Mouse (Mus musculus) urinary bladder, postnatal 10 days (tissue): ENCODE measurements around the gene Olfr221.

Source experiments
- DNase-seq: peaks from one replicate; pipeline ENCODE4 v3.0.0; 2022; ENCODE audit warnings: low spot score

The Olfr221 gene

DNA sequence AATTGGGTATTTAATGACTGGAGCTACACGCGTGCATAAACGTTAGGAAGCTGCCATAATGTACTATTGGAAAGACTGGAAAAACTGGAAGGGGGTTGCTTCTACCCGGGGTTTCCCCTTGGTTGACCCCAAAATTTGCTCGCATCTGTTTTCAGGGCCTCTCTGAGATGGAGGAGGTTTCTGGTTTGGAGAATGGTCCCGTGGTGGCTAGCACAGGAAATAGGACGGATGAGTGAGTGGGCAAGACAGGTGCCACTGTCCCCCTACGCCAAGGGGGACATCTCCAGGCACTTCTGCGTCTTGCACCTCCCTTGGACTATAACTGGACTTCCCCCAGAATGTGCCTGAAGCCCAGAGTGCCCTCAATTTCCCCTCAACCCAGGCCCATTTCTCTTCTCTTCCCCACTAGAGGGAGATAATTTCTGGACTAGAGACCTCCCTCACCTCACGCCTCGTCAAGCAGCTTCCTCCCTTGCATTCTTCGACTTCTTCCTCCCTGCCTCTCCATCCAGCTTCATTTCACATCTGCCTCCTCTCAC, 23.1 kb downstream of the Olfr221 start:
- no peak for DNase-seq

DNA sequence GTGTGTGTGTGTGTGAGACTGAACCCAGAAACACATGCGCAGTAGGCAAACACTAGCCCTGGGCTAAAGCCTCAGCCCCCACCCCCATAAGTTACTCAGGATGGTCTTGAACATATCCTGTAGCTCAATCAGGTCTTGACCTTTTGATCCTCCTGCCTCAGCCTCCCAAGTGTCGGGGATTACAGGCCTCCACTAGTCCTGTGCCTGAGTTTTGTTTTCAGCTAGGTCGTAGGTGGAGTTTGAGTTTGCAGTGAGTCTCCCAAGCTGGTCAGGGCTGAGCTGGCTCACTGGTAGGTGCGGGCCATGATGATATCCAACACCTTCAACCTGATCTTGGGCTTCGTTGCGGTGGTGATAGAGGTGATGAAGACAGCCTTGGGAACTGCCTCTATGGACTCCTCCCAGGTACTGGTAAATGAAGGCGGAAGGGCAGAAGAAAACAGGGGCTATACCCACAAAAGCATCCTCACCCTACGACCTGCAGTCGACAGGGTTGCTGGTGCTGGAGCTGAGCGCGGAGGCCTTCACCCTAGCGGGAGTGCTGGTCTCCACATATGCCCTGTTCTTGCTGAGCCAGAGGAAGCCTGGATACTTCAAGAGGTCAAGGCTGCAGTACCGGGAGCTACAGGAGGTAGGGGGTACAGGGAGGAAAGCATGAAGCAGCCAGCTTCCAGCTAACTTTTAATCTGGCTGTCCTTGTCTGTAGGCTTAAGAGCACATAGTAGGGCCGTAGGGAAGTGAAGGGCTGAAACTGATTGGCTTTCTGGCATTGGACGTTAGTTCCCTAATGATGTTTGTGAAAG, 23.8 kb downstream of the Olfr221 start:
- DNase-seq = no peak

DNA sequence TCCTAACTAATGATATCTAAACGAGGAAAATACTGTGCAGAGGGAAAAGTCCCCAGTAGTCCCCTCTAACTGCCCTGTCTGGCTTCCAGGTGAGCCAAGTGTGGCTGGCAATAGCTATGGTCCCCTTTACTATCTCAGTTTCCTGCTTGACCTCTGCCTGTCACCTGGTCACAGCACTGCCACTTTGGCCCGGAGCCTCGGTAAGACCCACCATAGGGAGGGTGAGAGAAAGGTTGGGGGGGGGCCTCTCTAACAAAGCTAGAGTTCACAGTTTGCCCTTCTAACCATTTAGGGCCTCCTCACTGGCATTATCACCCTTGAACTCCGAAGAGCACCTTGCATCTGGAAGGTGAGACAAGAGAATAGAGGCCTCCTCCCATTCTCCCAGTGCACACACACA, 24.6 kb downstream of the Olfr221 start:
- DNase-seq = no peak

DNA sequence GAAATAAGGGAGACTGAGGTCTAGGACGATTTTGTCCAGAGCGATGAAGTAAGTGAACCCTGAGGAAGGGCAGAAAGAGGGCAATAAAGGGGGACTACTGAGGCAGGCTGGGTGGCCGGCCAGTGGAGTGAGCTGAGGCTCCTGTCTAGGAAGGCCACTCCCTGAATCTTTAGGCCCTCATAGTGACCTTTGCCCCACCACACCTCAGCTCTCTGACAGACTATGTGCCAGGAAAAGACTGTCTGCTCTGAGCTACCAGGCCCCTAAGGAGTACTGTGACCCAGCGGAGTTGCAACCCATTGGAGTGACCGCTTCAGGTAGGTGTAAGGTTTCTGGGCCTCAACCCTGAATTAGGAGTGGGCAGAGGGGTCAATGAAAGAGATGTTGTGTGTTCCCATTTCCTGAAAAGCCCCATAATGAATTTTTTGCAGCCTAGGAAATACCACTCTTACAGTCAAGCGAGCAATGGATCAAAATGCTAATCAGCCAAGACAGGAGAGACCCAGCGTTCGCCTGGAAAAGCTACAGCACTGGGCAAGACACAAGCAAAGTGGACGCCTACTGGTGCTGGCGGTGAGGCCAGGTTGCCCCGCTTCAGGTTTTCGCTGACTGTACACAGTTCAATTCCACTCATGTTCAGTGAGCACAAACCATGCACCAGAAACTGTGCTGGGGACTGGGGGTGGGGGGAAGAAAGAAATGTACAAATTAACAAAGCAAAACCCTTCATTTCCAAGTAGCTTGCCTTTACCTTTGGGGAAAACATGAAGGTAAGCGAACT, 25.4 kb downstream of the Olfr221 start:
- no peak for DNase-seq

DNA sequence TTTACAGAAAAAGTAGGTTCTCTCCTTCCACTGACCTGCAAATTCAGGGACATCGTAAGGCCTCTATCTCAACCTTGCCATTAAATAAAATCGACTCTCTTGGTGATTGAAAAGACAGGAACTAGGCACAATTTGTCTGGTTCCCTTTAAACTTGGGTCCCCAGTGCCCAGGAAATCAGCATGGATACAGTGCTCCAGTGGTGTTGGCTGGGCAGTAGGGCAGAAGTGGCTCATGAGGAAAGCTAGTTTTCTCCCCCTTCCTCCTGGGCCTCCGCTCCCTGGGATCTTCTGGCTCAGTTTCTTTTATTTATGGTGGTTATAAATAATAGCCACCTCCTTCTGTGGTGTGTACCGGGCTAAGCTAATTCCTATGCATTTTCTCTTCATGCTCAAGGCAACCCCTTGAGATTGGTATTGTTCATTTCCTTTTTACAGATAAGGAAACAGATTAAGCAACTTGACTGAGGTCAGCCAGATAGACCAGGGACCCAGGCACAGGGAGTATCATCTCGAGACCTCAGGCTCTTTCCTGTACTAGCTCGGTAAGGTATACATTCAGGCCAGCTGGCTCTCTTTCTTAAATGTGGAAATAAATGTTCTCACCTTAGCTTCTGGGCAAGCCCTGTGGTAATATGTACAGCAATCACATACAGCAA, 26.7 kb downstream of the Olfr221 start, which contains the start of gene Tmem253:
Tmem253 (plus strand) TSS at position 214 of the 656 bp plus-strand sequence.
- no peak for DNase-seq

DNA sequence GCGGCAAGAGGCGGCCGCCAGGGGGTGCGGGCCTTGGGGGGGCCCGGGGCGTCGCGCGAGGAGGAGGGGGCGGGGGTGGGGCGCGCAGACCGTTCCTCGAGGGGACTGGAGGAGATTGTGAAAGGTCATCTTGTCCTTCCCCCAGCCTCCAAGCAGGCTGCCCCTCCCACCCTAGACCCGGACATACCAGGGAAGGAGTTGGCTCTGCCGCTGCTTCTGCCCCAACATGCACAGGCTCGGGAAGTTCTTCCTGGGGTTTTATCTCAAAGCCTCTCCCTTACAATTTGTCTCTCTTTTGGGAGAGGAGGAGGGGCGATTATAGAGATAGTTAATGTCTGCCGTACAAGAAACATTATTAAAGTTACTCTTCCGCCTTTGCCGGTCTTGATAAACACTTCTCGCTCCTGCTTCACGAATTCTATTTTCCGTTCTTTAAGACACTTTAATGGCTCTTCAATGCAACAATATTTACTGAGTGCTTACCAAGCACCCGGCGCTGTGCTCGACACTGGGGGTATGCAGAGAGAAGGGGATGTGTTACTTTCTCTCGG, 27.4 kb downstream of the Olfr221 start:
- no peak for DNase-seq

DNA sequence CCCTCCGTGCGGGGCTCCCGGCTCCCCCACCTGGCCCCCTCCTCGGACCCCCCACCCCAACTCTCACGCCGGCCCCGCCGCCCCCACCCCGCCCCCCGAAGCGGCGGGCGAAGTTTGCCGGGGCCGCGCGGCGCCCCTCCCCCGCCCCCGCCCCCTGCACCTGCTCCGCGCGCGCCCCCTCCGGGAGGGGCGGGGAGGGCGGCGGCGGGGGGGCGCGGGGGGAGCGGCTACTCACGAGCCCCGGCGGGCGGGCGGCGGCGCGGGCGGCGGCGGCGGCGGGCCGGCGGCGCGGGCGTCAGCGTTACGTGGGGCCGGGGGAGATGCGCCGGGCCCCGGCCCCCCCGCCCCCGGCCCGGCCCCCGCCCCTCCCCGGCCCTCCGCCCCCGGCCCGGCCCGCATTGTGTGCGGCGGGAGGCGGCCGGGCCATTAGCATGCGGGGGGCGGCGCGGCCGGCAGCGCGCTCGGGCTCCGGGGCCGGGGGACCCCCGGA, 27.9 kb downstream of the Olfr221 start:
- DNase-seq = no peak

DNA sequence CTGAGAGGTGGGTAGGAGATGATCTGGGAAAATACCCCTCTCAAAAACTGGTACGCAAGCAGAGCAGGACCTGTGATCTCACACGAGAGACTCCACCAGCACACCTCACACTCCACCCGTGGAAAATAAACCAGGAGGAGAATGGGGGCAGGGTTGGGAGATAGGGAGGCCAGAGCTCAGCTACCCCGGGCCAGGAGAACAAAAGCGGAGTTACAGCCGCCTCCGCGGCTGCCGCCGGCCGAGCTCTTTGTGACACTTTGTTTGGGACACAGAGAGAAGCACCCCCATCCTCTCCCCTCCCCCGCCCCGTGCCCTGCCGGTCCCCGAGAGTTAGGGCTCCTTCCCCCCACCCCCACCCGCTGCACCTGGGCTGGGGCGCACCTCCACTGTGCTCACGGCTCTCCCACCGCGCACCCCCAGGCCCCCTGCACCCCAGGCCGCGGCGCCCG, 28.5 kb downstream of the Olfr221 start:
- no peak for DNase-seq

DNA sequence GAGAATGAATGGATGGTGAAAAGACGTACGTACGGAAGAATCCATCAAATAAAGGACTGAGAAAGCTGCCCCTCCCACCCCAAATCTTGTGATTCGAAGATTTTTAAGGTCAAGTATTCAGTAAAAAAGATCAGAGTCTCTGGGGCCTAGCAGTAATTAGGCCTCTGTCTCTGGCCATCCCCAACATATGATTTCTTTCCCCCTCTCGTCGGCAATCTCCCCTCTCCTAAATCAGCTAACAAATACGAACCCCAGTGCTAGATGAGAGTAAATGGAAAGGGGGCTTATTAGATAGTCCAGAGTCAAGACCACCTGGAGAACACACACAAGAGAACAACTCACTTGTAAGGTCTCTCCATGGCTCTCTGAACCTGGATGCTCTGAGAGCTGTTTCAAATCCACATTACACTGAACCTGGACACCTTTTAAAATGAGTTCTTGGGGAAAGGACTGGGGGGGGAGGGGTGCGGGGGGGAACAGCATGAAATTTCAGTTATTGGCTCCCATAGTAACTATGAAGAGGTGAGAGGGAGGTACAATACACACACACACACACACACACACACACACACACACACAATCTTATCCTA, 29.1 kb downstream of the Olfr221 start:
- DNase-seq = no peak

DNA sequence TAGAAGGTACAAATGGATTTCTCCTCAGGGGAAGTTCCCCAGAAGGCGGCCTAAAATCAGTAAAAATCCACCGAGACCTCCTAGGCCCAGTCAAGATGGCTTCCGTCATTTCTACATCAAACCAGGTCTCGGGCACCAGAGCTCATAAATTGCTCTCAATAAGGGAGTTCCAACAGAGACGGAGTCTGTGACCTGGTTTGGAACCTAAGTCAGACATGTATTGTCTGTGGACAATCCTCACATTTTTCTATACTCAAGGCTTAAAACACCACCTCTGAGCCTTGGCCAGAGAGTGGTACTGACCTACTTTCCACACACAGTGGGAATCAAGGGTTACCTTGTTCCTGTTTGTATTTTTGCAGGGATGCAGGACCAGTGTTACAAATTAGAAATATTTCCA, 29.7 kb downstream of the Olfr221 start:
- DNase-seq = no peak

DNA sequence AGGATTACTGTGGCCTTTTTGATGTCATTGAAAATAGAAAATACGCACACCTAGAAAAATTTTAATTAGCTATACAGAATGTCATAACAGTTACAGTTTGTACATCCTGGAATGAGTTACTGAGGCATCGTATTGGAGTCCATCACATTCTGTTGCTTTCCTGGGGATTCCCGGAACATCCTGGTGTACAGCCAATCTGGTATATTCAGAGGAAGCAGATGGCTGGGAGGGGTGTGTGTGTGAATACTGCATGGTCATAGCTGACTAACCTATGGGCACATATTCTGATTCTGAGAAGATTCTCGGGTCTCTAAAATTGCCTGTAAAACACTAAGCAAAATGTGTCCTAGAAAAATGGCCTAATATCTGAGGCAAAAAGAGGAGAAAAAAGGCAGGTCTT, 30.2 kb downstream of the Olfr221 start:
- DNase-seq = no peak

DNA sequence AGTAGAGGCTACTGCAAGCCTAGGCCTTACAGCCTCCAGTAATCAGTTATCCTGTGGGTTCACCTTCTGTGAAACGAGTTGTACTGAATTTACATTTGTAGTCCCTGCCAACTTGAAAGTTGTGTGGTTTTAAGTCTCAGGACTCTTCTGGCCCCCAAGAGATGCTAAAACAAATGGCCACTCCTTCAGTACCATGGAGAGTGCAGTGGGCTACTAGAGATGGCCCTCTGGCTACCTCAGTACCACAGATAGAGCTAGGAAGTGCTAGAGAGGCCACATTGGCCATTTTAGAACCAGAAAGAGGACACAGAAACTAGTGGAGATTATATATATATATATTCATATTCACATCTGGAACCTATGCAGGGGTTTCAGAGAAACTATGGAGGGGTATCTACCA, 30.6 kb downstream of the Olfr221 start:
- no peak for DNase-seq

DNA sequence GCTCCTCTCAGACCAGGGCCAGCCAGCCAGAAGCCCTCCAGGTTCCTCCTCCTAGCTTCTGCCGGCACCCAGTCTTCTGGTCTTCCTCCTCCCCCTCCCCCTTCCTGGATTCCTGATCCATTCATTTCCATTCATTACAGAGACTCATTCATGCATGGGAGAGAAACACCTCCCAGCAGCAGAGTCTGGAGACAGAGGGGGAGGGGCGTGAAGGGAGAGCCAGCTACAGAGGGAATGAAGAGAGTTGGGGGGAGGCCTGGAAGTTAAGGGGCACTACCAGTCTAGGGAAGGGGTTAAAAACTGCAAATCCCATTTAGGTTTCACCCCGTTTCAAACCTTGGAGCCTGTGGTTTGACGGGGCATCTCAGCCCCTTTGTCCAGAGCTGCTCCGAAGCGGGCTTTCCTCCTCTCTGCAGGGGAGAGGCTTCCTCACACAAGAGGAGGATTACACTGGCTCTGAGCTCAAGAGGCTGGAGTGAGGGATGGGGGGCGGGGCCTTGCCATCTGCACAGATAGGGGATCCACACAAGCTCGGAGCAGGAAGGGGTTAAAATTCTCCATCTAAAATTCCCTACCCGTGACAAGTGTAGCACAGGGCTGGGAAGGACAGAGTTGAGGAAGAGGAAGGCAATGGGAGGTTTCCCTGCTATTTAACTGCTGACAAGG, 31.7 kb downstream of the Olfr221 start:
- DNase-seq = no peak

DNA sequence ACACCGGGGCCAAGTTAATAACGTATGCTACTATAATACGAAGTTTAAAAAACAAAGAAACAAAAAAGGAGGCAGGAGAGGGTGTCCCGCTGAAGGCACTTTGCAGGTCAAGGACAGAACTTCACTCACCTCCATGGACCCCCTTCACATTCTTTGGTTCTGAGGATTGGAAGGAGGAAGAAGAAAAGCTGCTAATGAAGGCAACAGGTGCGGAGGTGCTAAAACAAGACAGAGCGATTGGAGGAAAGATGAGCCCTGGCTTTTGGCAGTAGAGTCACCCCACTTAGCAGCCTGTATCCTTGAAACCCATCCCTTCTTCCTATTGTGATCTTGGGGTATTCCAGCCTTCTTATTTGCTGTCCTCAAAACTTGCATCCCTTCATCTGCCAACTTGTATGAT, 32.4 kb downstream of the Olfr221 start:
- DNase-seq = no peak

DNA sequence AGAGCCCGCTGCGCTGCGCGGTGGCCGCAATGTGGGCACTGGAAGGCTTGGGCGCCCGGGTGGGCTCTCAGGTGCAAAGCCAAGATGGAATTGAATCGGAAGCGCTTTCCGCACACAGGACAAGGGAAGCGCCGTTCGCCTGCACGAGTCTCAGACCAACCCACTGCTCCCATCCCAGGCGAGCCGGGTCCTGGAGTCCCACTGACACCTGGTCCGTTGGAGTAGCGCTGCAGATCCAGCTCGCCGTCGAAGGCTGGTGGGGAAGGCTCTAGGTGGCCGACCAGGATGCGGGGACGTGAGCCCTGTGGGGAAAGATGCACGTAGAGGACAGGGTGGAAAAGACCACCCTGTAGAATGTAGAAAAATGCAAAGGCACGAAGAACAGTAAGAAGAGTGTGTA, 32.9 kb downstream of the Olfr221 start:
- DNase-seq = no peak

DNA sequence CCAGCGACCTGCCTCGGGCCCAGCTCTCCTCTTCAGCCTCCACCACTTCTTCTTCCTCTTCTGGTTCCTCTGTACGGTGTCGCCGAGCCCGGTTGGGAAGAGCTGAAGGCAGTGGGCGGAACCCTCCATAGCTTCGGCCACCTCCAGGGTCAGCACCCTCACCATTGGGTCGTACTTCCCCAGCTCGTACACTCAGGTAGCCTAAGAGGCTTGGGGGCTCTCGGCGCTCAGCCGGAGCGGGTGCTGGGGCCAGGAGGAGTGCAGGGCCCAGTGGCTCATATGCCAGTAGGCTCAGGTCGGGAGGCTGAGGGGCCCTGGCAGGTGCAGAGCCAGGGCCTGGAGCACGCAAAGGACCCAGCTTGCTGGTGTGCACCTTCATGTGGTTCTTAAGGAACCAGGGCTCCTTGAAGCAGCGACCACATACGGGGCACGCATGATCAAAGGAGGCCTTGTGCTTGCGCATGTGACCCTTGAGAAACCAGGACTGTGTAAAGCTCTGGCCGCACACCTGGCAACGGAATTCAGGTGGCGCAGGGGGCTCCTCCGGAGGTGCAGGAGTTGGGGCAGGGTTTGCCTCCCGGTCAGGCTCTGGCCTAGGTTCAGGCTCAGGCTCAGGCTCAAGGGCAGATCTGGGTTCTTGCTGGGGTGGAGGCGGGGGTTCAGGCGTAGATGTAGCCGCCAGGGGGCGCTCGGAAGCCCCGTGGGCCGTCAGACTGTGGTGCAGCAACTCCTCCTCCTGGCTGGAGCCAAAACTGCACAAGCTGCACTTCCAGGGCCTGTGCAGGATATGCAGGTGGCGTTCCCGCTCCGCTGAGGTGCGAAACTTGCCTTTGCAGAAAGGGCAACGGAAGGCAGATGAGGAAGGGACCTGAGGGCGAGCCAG, 33.7 kb downstream of the Olfr221 start:
- peak; percentile 71 for DNase-seq

DNA sequence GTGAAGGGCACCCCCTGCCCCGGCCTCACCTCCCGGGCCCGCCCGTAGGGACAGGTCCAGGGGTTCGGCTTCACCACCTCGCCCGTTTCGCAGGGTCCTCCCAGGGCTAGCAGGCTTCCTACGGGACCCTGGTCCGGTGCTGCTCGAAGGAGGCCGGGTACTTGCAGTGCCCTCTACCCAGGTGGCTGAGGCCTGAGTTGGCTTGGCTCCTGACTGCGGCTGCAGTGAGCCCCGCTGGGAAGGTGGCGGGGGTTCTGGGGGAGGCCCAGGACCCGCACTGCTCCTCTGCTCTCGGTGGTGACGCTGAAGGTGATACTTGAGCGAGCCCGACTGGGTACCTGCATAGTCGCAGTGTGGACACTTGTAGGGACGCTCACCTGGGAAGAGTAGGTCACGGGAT, 35.5 kb downstream of the Olfr221 start:
- no peak for DNase-seq

DNA sequence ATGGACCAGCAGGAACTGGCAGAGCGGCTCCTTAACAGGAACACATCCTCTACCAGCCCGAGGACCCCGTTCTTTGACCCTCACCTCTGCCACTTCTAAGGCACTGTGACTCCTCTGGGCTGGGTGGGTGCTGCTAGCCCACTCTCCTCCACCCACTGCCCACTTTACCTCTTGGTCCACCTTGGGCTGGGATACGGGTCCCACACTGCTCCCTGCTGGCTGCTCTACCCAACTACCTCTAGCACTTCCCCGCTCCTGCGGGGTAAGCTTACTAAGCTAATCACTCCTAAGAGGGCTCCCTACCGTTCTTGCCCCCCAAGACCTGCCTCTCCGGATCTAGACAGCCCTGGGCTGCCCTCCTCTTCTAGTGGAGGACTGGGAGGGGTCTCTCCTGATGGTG, 36.0 kb downstream of the Olfr221 start:
- no peak for DNase-seq

DNA sequence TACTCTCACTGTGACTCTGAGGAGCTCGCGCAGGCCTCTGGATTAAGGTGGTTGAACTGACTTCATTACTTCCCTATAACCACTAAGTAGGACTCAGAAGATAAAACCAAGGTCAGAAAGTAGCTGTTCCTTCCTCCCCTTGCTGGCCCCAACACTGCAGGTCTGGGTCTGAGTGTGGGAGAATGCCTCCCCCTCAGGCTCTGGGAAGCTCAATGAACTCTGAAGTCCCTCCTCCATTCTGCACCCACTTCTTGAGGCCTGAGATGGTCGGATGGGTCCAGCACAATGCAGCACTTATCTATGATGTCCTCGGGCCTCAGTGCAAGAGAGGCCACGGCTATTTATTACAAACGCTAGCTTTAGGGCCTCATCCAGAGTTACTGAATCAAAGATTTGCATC, 36.6 kb downstream of the Olfr221 start:
- DNase-seq = no peak

DNA sequence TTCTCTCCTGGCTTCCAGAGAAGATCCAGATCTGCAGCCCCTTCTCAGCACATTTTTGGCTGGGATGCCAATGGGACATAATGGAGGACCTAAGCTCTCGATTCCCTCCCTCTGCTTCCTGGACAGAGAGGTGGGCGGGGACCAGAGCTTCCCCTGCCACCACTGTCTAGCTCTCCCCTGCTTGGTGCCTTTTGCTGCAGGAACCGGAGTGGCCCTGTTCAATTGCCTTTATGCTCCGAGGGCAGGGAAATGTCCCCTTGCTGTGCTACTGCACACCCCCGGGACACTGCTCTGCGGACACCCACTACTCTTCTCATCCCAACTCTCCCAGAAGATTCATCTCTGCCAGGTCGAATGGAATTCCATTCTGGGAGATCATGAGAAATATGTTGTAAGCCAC, 37.1 kb downstream of the Olfr221 start:
- DNase-seq = no peak
